Mouse (Mus musculus): ENCODE results near the gene Ubtd2.

- no peak for TF ChIP-seq CTCF (conservative IDR thresholded peaks at IDR 0.05; ENCODE audit: low read length)
- no peak for TF ChIP-seq POU5F1 (IDR thresholded peaks at IDR 0.05; ENCODE audit: borderline replicate concordance, low read length)
Observed at GRCm38 (mm10) chr11:32516916-32517712, 61.9 kb downstream of the Ubtd2 start.
